Comparison of ENCODE assay signal across 7 mouse cellular contexts in the genomic region with DNA sequence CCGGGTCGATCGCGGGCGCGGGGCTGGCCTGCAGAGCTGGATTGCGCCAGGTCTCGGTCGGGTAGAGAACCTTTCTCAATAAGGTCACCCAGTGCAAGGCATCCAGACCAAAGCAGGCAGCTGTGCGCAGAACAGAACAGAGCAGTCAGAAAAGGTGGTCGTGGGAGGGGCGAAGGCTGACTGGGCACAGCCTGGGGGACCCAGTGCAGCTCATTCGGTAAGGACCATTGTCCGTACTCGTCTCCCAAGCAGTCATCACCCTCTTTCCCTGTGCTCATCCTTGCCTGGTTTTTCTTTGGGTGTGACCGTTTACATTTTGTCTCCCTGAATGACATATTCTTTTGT. TPM values are rescaled to one million over a fixed set of nuclear protein-coding genes. Genes with fewer than 3 reads are reported as not detected.
DNase-seq lines count a peak whose midpoint lies in the region; ATAC-seq and TF ChIP-seq lines count a peak whose summit lies in the region.

No protein-coding gene starts in this region.

- peak overlapping the region; percentile 45 for H3K9ac ChIP-seq in lung, embryonic 15.5 days
- H3K9ac ChIP-seq in forebrain, embryonic 13.5 days, result peak overlapping the region; percentile 74
- peak overlapping the region; percentile 64 for H3K9ac ChIP-seq in limb, embryonic 12.5 days (replicated peaks)

- 3% methylated on average over 16 of the region's 16 CpGs for WGBS in lung, embryonic 15.5 days
- WGBS in forebrain, embryonic 13.5 days, result 2% methylated on average over 16 of the region's 16 CpGs
- WGBS in limb, embryonic 12.5 days, result 6% methylated on average over 16 of the region's 16 CpGs
- 15% methylated on average over 16 of the region's 16 CpGs for WGBS in olfactory bulb, adult 2 months

- peak overlapping the region; percentile 99 for H3K4me3 ChIP-seq in lung, embryonic 15.5 days
- peak overlapping the region; percentile 98 for H3K4me3 ChIP-seq in forebrain, embryonic 13.5 days
- H3K4me3 ChIP-seq in limb, embryonic 12.5 days (replicated peaks), result peak overlapping the region; percentile 98
- H3K4me3 ChIP-seq in olfactory bulb, adult 2 months (ENCODE audit: insufficient read depth, low read depth, low read length), result peak overlapping the region; percentile 43

- H3K4me1 ChIP-seq in lung, embryonic 15.5 days, result peaks cover 40% of the 10 kb centered on the region
- peaks cover 42% of the 10 kb centered on the region for H3K4me1 ChIP-seq in forebrain, embryonic 13.5 days
- H3K4me1 ChIP-seq in limb, embryonic 12.5 days (replicated peaks), result peaks cover 29% of the 10 kb centered on the region
- peaks cover 35% of the 10 kb centered on the region for H3K4me1 ChIP-seq in olfactory bulb, adult 2 months (ENCODE audit: control insufficient read depth, insufficient read depth, low read length)

- no peak for TF ChIP-seq POLR2A in olfactory bulb, adult 2 months (IDR thresholded peaks at IDR 0.05; ENCODE audit: insufficient read depth, low read depth, low read length)

- H3K36me3 ChIP-seq in lung, embryonic 15.5 days, result no peaks in the 10 kb centered on the region
- H3K36me3 ChIP-seq in forebrain, embryonic 13.5 days (ENCODE audit: poor library complexity, severe bottlenecking), result no peaks in the 10 kb centered on the region
- no peaks in the 10 kb centered on the region for H3K36me3 ChIP-seq in limb, embryonic 12.5 days

- ATAC-seq in lung, embryonic 15.5 days (ENCODE audit: borderline replicate concordance, extremely low read depth, low FRiP score, low TSS enrichment), result peak; percentile 2; the same call in 1 of the 2 replicates
- peak; percentile 29; the same call in 1 of the 2 replicates for ATAC-seq in forebrain, embryonic 13.5 days
- ATAC-seq in limb, embryonic 12.5 days (ENCODE audit: insufficient number of reproducible peaks, insufficient read depth, low FRiP score, low TSS enrichment, low read depth), result no peak; the same call in 1 of the 2 replicates

- peak overlapping the region; percentile 97 for H3K4me2 ChIP-seq in lung, embryonic 15.5 days
- H3K4me2 ChIP-seq in forebrain, embryonic 13.5 days, result peak overlapping the region; percentile 88
- peak overlapping the region; percentile 90 for H3K4me2 ChIP-seq in limb, embryonic 12.5 days

- H3K27me3 ChIP-seq in lung, embryonic 15.5 days, result peaks cover 8% of the 10 kb centered on the region; the same call in 1 of the 2 replicates
- peaks cover 17% of the 10 kb centered on the region for H3K27me3 ChIP-seq in forebrain, embryonic 13.5 days
- H3K27me3 ChIP-seq in limb, embryonic 12.5 days, result peaks cover 15% of the 10 kb centered on the region

- no peak for DNase-seq in lung, postnatal 14 days
- no peak for DNase-seq in layer of hippocampus, postnatal 10 days (ENCODE audit: low spot score in 2 of 2)
- DNase-seq in spleen, postnatal 4 days (ENCODE audit: low spot score in 2 of 2), result no peak

- H3K9me3 ChIP-seq in lung, embryonic 15.5 days, result no peaks in the 10 kb centered on the region
- no peaks in the 10 kb centered on the region for H3K9me3 ChIP-seq in forebrain, embryonic 13.5 days (replicated peaks)
- H3K9me3 ChIP-seq in limb, embryonic 12.5 days, result peaks cover 5% of the 10 kb centered on the region; the same call in 1 of the 2 replicates

- TF ChIP-seq CTCF in olfactory bulb, adult 2 months (IDR thresholded peaks at IDR 0.05; ENCODE audit: insufficient read depth, low read depth, low read length), result no peak

- H3K27ac ChIP-seq in lung, embryonic 15.5 days, result no peak overlapping the region
- no peak overlapping the region for H3K27ac ChIP-seq in forebrain, embryonic 13.5 days
- no peak overlapping the region for H3K27ac ChIP-seq in limb, embryonic 12.5 days
- H3K27ac ChIP-seq in olfactory bulb, adult 2 months (ENCODE audit: insufficient read depth, low read depth, low read length), result no peak overlapping the region

RNA-seq across cellular contexts. Expression of a gene that starts 0.7 kb away (rescaled TPM):
- polyA plus RNA-seq in lung, embryonic 15.5 days (2015; fragmentation: Nextera tagmentation; extraction: Ambion mirVana), result 25.1 and 27.5 TPM in 2 replicates
- polyA plus RNA-seq in forebrain, embryonic 13.5 days (2015; fragmentation: Nextera tagmentation; extraction: Ambion mirVana), result 34.8 and 37.4 TPM in 2 replicates
- 31.5 and 33.4 TPM in 2 replicates for polyA plus RNA-seq in limb, embryonic 12.5 days (2016; fragmentation: Nextera tagmentation; extraction: Ambion mirVana)
- not detected in 2 replicates for polyA plus RNA-seq in olfactory bulb, adult 2 months (2012; ENCODE audit: insufficient read depth, insufficient read length, low replicate concordance, missing spikeins)
- 100 to 1,000 TPM; 159 to 169 TPM for total RNA-seq in layer of hippocampus, postnatal 10 days (2021)

Comparison
In these comparisons a context has a peak if more than half of its experiments do, and no peak if none do; other contexts are left out.
1. H3K4me3 ChIP-seq: peak in every context shown above with its lines; median percentile 99 in lung, embryonic 15.5 days; 98 in forebrain, embryonic 13.5 days; 98 in limb, embryonic 12.5 days; 43 in olfactory bulb, adult 2 months.